Mouse (Mus musculus): ENCODE data around the gene Gm48552.

Gene Gm48552

DNA sequence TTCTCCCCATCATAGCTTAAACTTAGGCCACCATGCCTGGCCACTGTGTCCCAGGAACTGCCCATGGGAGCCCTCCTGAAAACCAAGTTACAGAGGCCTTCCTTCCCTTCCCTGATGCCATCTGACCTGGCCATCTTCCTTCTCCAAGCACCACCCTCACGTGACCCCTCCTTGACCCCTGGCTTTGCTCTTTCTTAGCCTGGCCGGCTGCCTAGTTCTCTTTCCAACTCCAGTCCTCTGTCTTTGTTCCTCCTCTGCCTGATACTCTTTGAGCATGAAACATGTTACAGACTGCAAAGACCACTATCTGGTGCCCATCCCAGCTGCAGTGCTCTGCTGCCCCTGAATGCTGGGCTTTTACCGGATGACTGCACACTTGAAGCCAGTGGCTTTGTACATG is 568 bp downstream of the Gm48552 start:
- DNase-seq, result peak; percentile 28 to 59

DNA sequence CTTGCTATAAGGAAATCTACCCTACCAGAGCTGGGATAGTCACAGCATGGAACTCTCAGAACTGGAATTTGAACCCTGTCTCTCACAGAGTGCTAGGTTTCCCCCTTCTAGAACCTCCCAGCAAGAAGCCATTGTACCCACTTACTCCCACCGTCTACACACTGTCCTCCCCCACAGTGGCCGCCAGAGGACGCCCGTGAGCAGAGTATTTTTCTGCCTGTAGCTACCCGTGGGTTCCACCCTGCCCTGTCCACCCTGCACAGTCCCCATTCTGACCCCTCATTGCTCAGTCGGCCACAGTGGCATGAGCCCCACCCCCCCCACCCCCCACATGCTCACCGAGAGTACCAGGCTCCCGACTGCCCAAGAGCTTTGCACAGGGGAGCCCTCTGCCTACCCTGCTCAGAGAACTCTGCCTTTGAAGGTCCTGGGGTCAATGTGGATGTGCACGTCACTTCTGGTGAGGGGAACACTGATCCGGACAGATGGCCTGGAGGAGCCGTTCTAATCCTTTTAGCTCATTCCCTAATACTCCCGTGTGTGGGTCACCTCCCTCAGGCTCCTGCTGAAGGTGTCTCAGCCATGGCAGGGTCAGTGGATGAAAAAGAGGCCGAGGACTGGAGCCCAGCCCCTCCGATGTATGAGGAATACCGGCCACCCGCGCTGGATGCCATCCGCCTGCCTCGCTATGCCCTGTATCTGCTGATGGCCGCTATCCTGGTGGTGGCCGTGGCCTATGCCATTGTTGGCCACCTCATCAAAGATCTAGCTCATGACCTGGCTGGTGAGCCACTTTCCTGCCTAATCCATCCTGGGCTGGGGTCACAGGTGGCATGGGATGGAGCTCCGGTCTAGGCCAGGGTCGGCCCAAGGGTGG is 1.2 kb downstream of the Gm48552 start:
- DNase-seq, result peak; percentile 88 to 89

DNA sequence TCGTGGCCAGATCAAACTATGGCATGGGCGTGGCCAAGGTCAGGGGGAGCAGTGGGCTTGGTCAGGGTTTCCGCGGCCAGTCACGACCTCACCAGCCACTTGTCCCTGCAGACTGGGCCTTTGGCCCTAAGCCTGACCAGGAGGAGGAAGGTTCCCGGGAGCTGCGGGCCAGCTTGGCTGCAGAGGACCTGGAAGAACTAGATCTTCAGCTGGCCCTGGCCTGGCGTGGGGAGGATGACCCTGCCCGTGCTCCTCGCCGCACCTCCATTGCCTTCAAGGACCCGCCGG is 1.8 kb downstream of the Gm48552 start:
- peak in 1 of 2 experiments; percentile 22 for DNase-seq

DNA sequence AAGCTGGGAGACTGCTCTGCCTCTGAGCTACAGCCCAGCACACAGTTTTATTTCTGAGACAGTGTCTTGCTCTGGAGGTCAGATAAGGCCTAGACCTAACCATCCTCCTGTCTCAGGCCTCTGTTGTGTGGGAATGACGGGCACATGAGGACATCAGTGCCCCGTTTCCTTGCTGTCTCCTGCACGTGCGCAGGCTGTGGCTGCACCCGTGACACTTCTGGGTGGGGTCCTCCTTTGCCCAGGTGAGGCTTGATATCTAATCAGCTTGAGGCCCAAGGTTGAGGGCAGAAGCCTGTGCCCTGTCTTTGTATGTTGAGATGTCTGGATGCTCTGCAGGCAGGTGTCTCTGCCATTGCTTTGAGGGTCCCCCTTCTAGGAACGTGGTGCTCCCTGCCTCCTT is 3.5 kb downstream of the Gm48552 start:
- DNase-seq, result no peak

DNA sequence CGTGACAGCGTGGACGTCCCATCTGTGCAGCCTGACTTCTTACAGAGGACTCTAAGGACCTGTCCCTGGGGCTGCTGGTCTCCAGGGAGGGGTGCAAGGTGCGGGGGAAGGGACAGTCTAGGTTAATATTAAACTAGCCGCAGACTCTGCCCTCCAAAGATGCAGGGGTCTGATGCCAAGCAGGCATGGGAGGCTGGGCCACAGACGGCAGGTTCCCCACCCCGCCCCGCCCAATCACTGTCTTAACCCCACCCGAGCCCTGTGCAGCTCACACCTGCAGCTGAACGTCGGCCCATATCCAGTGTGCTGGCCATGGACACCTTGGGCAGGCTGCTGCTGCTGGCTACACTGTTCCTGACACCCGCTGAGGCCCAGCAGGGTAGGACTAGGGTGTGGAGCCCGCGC is 4.0 kb downstream of the Gm48552 start, which contains the start of gene Smim24:
Gene Smim24, plus strand, starts transcription at position 271 of the 405 bp plus-strand sequence.
- DNase-seq, result no peak

DNA sequence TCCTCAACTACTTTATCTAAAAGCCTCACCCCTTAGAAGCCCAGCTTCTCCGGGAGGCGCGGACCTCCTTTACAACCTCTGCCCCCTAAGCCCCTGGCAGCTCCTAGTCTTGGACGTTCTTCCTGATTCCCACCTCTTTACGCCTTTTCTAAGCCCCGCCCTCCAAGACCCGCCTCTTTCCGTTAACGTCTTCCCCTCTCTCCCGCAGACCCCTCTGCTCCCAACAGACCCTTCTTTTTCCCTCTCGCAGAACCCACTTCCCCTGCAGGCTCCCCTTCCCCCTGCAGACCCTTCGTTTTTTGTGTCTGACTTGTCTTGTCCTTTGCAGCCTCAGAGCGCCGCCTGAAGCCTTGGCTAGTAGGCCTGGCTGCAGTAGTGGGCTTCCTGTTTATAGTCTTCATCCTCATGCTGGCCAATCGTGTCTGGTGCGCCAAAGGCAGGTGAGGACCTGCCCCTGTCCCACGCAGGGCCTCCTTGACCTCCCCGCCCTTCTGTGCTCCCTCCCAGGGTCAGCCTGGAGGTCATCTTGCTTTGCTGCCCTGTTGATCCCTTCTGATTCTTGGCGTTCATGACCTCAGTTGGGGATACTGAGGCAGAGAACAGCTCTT is 4.8 kb downstream of the Gm48552 start:
- DNase-seq, result no peak

DNA sequence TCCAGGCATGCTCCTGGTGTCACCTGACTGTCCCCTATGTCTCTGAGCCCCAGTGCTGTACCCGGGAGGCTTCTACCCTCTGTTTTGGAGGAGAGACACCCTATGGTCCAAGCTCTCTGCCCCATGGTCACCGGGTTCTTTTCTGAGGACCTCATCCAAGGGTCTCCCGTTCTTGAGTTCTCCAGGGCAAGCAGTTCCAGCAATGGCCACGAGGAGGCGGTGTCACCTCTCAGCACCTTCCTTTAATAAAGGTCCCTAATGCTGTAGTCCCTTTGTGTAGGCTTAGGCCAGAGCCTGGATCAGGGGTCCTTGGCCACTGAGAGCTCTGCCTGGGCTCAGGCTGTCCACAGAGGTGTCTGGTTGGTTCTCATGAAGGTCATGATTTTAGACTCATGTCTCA is 6.3 kb downstream of the Gm48552 start:
- peak; percentile 86 to 94 for DNase-seq

DNA sequence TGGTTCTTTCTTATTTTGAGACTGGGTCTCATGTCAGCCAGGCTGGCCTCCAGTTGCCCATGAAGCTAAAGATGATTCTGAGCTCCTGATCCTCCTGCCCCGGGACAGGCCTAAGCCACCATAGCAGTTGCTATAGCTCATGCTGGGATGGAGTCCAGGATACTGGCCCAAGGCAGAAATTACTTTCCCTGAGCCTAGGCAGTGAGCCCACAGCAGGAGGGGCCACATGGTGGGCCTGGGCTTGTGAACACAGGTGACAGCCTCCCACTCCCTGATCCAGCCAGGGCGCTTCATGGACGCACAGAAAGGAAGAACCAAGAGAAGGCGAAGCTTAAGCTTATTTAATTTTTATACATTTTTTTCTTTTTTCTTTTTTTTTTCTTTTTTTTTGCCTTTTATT is 7.1 kb downstream of the Gm48552 start:
- DNase-seq, result peak; percentile 42 to 48

DNA sequence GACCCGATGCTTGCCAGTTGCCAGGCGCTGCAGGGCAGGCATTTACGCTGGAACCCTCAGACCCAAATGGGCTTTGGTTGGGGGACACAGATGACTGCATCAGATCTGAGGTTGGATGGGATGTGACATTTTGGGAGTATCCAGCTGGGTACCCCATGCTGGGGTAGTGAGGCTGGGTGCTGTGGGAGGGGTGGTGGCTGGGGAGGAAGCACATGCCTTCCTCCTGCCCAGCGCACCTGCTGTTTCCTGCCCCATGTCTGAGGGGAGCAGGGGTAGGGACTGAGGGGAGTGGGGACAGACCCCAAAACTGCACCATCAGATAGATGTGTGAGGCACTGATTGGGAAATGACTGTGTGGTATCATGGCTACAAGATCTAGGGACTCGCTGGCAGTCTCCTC is 7.9 kb downstream of the Gm48552 start:
- DNase-seq, result peak in 1 of 2 experiments; percentile 33

DNA sequence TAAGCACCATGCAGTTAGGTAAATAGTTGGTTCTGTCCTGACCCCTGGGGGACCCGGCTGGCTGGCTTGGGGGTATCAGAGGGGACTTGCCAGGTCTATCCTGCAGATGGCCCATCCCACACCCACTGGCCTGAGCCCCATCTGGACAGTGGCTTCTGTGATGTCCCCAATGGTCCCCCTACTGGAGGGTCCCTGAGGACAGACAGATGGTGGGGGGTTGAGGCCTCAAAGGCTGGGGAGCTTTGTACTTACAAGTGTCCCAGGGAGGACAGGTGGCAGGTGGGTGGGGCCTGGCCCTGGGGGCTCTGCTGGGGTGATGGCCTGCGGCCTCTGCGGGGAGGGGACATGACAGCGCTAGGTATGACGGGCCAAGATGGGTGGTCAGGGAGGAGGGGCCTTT is 10.5 kb downstream of the Gm48552 start:
- no peak for DNase-seq

DNA sequence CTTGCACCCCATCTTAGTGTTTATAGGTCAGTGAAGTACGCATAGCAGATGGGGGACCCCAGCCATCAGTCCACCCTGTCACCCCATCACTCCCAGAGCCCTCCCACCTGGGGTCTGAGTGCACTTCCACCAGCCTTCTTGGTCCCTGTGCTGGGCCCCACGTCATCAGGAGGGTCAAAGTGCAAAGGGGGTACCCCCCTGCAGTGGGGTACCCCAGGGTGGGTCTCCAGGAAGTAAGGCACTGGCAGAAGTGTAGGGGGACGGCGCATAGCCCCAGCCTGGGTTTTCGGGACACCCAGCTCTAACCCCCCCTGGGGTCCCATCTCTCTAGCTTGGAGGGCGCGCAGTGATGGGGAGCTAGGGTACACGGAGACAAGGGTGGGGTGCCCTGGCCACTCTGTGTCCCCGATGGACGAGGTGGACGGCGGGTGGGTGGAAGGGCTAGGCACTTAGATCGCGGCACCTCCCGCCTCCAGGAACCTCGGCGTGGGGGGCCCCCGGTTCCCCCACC is 11.0 kb downstream of the Gm48552 start:
- DNase-seq, result no peak

DNA sequence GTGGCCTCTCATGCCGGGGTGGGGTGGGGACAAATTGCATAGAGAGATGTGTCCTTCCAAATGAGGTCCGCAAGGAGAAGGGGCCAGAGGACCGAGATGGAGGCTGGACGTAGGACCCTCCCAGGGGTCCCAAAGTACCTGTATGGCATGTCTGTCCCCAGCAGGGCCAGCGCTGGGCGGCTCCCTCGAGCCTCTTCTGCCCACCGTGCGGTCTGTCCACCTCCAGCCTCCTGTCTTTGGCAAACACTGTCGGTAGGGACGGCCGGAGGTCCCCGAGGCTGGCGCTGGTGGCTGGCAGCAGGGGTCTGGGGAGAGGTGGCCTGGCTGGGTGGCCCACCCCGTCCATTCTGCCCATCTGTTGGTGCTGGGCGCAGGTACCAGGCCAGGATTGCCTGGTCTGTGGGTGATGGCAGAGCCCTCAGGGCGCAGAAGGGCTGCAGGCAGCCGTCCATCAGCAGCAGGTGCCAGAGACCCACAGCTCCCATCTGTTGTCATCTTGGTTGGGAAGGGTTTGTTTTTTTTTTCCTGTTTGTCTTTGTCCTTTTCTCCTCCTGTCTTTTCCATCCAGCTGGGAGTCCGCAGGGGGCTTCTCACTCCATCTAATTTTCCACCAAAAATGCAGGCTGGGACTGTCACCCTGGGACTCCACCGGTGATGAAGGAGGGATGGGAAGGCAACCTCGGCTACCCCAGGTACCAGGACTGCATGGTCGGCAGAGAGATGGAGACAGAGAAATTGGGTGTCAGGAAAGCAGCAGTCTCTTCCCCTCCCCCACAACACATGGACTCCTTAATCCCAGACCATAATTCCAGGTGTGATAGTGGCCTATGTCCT is 11.8 kb downstream of the Gm48552 start:
- DNase-seq, result peak; percentile 88 to 93

DNA sequence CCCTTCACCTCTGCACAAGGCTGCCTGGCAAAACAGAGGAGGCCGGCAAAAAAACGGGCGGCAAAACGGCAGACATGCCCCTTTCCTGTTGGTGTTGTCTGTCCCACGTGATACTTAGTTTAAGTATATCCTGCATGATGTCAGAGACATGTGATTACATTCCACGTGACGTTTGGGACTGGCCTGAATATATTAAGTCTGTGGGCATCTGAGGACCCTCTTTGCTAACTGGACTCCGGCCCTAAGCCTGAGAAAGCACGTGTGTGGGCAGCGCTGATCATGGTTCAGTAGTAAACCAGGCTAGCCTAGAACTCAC is 12.4 kb downstream of the Gm48552 start:
- DNase-seq, result no peak

DNA sequence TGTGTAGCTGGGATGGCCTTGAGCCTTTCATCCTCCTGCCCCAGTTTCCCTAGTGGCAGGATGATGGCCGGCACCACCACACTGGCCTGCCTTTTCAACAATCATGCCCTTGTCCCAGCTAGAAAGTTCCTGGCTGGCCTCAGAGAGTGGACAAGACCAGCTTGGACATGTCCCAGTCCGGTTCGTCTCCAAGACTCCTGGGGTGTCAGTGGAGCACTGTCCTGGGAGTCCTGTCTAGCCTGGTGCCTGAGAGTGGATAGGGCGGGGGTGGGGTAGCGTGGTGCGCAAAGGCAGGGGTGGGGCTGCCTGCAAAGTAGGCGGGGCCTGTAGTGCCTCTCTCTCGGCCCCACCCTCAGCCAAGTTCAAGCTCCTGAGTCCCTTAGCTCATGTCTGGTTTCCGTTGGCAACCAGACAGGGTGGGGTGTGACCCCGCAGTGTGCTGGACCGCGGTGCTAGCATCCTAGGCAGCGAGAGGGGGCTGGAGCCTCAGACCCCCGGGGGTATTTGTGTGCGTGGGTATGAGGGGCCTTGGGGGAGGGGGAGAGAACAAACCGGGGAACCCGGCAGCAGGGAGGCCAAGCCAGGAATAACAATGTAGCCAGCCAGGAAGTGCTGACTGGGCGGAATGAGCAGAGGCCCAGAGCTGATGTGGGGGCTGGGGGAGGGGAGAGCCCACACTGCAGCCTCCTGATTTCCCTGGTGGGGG is 12.9 kb downstream of the Gm48552 start:
- DNase-seq, result peak; percentile 69 to 70

DNA sequence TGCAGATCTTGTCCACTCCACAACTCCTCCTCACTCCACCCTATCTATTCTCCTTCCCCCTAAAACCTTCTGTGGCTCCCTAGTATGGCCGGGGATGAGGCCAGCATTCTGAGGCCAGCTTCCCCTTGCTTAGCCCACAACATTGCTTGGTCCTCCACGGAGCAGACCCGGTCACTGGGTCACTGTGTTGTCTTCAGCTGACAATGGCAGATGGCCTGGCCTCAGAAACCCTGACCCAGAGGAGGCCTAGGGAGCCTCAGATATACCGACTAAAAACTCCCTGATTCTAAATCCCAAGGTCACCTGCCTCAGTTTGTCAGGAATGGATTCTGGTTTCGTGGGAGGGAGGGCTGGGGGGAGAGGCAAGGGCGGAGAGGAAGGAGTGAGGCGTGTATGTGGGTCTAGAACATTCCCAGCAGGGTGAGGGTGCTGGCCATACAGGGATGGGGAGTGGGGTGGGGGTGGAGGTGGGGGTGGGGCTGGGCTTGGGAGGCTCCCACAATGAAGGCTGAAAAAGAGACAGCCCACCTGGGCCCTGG is 13.5 kb downstream of the Gm48552 start:
- peak in 1 of 2 experiments; percentile 46 for DNase-seq

DNA sequence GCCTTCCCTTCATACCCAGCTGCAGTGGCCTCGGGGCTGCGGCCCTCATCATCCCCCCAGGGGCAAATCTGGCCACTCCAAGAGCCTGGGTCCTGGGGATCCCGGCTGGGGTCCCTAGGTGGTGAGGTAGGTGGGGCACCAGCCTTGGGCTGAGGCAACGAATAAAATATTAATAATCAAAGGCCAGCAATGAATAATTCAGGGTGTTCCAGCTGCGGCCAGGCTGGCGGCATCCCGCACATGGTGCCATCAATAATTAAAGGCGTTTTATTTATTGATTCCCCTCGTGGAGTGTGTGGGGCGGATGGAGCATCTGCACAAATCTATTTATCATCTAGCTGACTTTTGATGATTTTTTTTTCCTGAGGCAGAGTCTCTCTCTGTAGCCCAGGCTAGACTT is 14.7 kb downstream of the Gm48552 start:
- DNase-seq, result no peak

DNA sequence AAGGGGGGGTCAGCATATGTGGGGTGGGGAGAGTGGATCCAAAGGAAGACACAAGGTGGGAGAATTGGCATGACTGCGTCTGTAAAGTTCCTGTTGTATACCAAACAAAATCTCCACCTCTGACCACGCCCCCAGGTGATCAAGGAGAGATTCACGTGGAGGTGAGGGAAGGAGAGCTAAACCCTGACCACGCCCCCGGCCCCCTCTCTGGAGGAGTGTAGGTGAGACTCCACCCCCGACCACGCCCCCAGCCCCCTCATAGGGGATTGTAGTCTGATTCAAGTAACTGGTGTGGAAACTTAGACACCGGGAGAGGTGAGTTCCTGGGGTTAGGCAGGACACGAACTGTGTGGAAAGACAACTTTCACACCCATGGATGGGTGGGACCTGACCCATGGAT is 15.3 kb downstream of the Gm48552 start:
- peak in 1 of 2 experiments; percentile 61 for DNase-seq

DNA sequence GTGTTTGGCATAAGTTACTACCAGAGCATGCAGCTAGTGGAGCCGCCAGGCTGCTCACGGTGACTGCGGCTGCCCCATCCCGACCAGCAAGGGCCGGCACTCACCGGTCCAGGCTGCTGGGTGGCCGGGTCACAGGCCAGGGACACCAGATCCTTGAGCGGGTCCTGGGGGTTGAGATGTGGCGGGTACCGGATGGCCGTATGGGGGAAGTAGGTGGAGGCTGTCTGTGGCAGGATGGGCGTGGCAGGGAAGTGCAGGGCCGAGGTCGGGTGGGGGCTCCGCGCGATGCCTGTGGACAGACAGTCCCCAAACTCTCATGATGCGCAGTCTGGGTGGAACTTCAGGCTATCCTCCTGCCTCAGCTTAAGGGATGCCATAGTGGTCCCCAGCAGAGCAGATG is 15.9 kb downstream of the Gm48552 start:
- no peak for DNase-seq

DNA sequence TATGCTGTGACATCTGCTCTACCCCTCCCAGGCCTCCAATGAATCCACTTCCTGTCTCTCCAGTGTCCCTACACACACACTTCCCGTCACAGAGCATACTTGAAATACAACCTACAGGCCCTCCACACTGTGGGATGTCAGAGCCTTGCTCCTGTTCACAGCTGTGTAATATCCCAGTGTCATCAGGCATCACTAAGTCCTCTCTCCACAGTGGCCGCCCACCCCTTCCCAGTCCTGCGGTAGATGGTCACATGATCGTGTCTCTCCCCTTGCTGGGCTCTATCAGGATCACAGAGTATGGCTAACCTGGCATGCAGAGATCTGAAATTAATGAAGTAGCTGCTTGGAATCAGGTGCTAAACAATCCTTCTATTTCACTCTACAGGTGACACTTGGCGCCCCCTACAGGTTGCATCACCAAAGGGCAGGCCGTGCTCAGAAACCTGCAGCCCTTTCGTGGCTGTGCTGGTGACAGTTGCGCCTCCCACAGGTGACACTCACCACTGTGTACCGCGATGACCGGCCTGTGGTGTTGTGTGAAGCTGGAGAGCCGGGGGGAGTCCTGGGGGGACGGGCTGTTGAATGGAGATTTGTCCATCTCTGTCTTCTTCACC is 16.9 kb downstream of the Gm48552 start:
- DNase-seq, result peak; percentile 85 to 94

DNA sequence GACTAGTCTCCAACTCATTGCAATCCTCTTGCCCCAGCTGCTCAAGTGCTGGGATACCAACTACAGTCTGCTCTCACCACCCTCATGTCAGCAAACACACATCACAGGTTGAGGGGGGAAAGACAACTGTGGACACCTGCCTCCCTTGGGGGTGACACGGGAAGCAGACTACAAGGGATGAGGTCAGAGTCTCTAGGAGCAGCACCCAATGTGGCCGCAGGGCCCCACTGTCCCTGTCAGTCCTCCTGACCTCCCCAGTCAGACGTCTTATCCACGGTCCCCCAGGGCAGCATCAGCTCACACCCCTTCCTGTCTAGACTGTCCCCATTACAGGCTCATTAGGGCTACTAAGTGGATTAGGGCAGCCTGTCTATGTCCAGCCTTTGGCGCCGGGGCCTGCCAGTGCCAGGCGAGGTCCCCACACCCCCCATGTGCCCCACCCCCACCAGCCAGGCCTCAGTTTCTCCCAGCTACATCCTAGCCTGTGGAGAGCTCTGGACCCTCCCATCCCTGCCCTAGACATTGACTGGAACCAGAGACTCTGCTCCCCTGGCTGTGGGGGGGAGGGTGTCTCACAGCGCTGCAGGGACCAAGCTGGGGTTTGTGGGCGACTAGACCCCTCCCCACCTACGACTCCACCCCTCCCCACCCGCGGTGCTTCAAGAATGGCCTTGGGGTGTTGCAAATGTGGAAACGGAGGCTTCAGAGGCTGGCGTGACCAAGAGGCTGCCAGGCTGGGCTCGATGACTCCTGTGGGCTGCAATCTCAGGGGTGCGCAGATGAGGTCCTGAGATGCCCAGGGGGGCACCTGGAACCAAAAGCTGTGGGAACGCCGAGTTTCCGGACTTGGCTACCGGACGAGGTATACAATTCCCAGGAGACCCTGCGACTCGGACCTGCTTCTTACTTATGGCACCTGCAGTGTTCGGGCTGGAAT is 18.0 kb downstream of the Gm48552 start:
- peak in 1 of 2 experiments; percentile 45 for DNase-seq
